Mouse (Mus musculus): ENCODE measurements around the gene Tomm40l.

The Tomm40l gene

DNA sequence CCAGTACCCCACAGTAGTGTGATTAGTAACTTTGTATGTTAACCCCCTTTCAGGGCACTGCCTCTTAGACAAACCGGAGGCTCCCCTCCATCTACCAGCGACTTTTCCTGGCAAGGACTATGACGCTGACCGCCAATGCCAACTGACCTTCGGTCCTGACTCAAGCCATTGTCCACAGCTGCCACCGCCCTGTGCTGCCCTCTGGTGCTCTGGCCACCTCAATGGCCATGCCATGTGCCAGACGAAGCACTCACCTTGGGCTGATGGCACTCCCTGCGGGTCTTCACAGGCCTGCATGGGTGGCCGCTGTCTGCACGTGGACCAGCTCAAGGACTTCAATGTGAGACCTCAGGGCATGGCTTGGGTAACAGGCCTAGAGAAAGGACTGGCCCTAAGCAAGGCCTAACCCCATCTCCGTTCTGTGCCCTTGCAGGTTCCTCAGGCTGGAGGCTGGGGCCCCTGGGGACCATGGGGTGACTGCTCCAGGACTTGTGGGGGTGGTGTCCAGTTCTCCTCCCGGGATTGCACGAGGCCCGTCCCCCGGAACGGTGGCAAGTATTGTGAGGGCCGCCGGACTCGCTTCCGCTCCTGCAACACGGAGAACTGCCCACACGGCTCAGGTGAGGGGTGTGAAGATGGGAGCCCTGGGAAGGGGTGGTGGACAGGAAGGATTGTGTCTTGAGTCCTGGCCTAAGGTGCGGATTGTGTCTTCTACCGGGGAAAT, 33.9 kb upstream of the Tomm40l start:
- Histone ChIP-seq H3K9me3 (ENCODE audit: low read length) (no peaks in the 10 kb centered on the region), H3K27me3 (ENCODE audit: insufficient read depth, low read length) (peaks cover 24% of the 10 kb centered on the region; the same call in 1 of the 2 replicates), H3K36me3 (ENCODE audit: insufficient read depth, low read length) (no peaks in the 10 kb centered on the region), H3K4me1 (replicated peaks; ENCODE audit: low read depth, low read length) (peaks cover 54% of the 10 kb centered on the region), H3K4me3 (replicated peaks; ENCODE audit: low read length) (peak overlapping the region; percentile 48)
- TF ChIP-seq POU5F1 (IDR thresholded peaks at IDR 0.05; ENCODE audit: borderline replicate concordance, low read length), result no peak
- no peak for TF ChIP-seq NANOG (IDR thresholded peaks at IDR 0.05; ENCODE audit: borderline replicate concordance, low read length)
- TF ChIP-seq CTCF (conservative IDR thresholded peaks at IDR 0.05; ENCODE audit: low read length), result no peak

DNA sequence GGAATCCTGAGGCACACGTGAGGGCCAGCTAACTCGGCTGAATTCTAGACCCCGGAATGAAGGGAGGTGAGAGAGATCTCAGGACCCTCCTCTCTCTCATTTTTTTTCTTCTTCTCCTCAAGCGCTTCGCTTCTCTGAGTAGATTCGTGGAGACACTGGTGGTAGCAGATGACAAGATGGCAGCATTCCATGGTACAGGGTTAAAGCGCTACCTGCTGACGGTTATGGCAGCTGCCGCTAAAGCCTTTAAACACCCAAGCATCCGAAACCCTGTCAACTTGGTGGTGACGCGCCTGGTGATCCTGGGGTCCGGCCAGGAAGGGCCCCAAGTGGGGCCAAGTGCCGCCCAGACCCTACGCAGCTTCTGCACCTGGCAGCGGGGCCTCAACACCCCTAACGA, 30.1 kb upstream of the Tomm40l start:
- Histone ChIP-seq H3K36me3 (ENCODE audit: insufficient read depth, low read length) (no peaks in the 10 kb centered on the region), H3K27me3 (ENCODE audit: insufficient read depth, low read length) (peaks cover 21% of the 10 kb centered on the region), H3K4me1 (replicated peaks; ENCODE audit: low read depth, low read length) (peaks cover 78% of the 10 kb centered on the region), H3K9me3 (ENCODE audit: low read length) (no peaks in the 10 kb centered on the region), H3K4me3 (replicated peaks; ENCODE audit: low read length) (peak overlapping the region; percentile 76)
- TF ChIP-seq CTCF (conservative IDR thresholded peaks at IDR 0.05; ENCODE audit: low read length), result no peak
- TF ChIP-seq NANOG (IDR thresholded peaks at IDR 0.05; ENCODE audit: borderline replicate concordance, low read length), result no peak
- TF ChIP-seq POU5F1 (IDR thresholded peaks at IDR 0.05; ENCODE audit: borderline replicate concordance, low read length), result no peak

DNA sequence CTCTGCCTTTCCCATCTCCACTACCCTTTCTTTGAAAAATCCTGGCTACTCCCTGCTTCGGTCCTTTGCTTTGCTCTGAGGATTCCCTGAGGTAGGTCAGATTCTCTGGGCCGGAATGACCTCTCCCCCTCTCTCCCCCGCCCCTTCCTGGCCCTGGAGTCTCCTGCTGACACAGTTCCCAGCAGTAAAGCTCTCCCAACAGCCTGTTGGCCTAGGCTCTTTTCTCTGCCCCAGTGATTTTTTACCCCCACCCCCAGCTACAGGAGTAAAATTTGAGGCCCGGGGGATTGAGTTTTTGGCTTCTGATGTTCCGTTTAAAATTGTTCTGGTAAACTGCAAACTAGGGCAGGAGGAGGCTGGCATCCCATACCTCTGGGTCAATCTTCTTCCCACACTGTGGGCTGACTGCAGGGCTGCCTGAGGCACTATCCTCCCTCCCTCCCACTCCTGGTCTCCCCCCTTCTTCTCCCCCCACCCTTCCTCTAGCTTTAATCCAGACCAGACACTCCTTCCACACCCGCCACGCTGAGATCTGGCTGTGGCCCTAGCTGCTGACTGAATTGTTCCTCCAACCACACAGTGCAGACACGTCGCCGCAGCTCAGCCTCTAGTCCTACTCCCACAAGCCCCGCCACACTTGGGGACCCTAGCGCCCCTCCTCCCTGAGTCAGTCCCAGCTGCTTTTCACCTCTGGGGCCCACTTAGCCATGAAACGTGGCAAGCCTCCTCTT, 29.4 kb upstream of the Tomm40l start:
- Histone ChIP-seq H3K4me3 (replicated peaks; ENCODE audit: low read length) (peak overlapping the region; percentile 76), H3K4me1 (replicated peaks; ENCODE audit: low read depth, low read length) (peaks cover 72% of the 10 kb centered on the region), H3K9me3 (ENCODE audit: low read length) (no peaks in the 10 kb centered on the region), H3K36me3 (ENCODE audit: insufficient read depth, low read length) (no peaks in the 10 kb centered on the region), H3K27me3 (ENCODE audit: insufficient read depth, low read length) (peaks cover 21% of the 10 kb centered on the region)
- TF ChIP-seq NANOG (IDR thresholded peaks at IDR 0.05; ENCODE audit: borderline replicate concordance, low read length) (no peak), CTCF (conservative IDR thresholded peaks at IDR 0.05; ENCODE audit: low read length) (no peak), POU5F1 (IDR thresholded peaks at IDR 0.05; ENCODE audit: borderline replicate concordance, low read length) (no peak)

DNA sequence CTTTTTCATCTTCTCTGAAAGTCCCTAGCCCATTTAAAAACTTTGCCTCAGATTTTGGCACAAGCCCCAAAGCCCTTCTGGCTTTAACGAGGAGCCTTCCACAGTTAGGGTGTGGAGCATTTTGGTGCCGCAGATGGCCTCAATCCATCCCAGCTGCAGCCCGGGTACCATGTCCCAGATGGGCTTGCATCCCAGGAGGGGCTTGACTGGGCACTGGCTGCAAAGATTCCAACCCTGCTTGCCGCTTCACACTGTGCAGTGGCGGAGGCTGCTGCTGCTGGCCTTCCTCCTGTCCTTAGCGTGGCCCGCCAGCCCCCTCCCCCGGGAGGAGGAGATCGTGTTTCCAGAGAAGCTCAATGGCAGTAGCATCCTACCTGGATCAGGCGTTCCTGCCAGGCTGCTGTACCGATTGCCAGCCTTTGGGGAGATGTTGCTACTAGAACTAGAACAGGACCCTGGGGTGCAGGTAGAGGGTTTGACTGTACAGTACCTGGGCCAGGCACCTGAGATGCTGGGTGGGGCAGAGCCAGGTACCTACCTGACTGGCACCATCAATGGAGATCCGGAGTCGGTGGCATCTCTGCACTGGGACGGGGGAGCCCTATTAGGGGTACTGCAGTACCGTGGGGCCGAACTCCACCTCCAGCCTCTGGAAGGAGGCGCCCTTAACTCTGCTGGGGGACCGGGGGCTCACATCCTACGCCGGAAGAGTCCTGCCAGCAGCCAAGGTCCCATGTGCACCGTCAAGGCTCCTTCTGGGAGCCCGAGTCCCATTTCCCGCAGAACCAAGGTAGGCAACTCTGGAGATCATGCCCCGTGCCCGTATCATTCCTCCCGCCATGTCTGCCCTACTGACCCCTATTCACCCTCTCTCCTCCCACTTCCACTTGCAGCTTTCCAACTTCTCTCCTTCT, 28.6 kb upstream of the Tomm40l start, which contains the start of gene Ndufs2:
Gene Ndufs2 (minus strand): TSS at position 709 of the 914 bp plus-strand sequence.
- TF ChIP-seq POU5F1 (IDR thresholded peaks at IDR 0.05; ENCODE audit: borderline replicate concordance, low read length) (no peak), CTCF (conservative IDR thresholded peaks at IDR 0.05; ENCODE audit: low read length) (no peak), NANOG (IDR thresholded peaks at IDR 0.05; ENCODE audit: borderline replicate concordance, low read length) (no peak)
- no peaks in the 10 kb centered on the region for H3K36me3 ChIP-seq (ENCODE audit: insufficient read depth, low read length)
- H3K27me3 ChIP-seq (ENCODE audit: insufficient read depth, low read length), result peaks cover 21% of the 10 kb centered on the region
- peaks cover 70% of the 10 kb centered on the region for H3K4me1 ChIP-seq (replicated peaks; ENCODE audit: low read depth, low read length)
- no peaks in the 10 kb centered on the region for H3K9me3 ChIP-seq (ENCODE audit: low read length)
- peak within 1 kb of the TSS; percentile 76 for H3K4me3 ChIP-seq (replicated peaks; ENCODE audit: low read length)

- H3K9me3 ChIP-seq (ENCODE audit: low read length), result no peaks in the 10 kb centered on the region
- peaks cover 5% of the 10 kb centered on the region for H3K36me3 ChIP-seq (ENCODE audit: insufficient read depth, low read length)
- H3K27me3 ChIP-seq (ENCODE audit: insufficient read depth, low read length), result peaks cover 21% of the 10 kb centered on the region
- H3K4me3 ChIP-seq (replicated peaks; ENCODE audit: low read length), result peak within 1 kb of the TSS; percentile 76
- peaks cover 76% of the 10 kb centered on the region for H3K4me1 ChIP-seq (replicated peaks; ENCODE audit: low read depth, low read length)
- TF ChIP-seq CTCF (conservative IDR thresholded peaks at IDR 0.05; ENCODE audit: low read length) (no peak), POU5F1 (IDR thresholded peaks at IDR 0.05; ENCODE audit: borderline replicate concordance, low read length) (no peak), NANOG (IDR thresholded peaks at IDR 0.05; ENCODE audit: borderline replicate concordance, low read length) (no peak)
Observed at GRCm38 (mm10) chr1:171249913-171250600, 27.7 kb upstream of the Tomm40l start, which contains the start of gene Adamts4. Gene Adamts4, plus strand, starts transcription at chr1:171250421.

DNA sequence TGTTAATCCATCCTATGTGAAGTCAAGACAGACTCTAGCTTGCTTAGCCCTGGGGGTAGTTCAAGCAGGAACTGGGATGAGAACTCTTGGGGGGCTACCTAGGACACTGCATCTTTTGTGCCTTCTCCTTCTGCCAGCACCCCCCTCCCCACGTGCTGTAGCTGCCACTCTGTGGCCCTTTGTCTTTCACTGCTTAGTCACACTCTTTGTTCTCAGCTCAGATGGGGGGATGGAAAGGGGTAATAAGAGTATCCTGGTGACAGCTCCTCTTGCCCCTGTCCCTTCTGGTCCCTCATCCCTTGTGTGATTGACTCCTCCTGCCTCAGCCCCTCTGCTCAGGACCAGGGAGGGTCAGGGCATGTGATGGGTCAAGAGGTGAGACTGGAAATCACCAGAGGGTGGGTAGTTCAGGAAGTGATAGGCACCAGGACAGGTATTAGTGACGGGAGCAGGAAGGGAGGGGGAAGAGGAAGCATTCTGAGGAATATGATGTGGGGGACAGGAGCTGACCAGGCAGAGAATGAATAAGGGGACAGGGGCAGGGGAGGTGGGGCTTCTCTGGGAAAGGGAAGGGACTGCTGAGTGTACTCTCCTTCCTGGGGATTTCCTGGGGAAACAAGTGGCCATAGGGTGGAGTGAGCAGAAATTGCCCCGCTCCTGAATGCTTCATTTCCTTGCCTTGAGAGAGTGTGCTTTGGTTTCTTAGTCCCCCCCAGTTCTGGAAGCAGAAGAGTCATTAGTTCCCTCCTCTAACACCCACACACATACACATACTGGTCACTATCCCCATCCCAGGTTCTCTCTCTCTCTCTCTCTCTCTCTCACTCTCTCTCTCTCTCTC, 26.3 kb upstream of the Tomm40l start:
- Histone ChIP-seq H3K4me1 (replicated peaks; ENCODE audit: low read depth, low read length) (peaks cover 78% of the 10 kb centered on the region), H3K27me3 (ENCODE audit: insufficient read depth, low read length) (peaks cover 15% of the 10 kb centered on the region), H3K9me3 (ENCODE audit: low read length) (no peaks in the 10 kb centered on the region), H3K36me3 (ENCODE audit: insufficient read depth, low read length) (peaks cover 15% of the 10 kb centered on the region), H3K4me3 (replicated peaks; ENCODE audit: low read length) (peak overlapping the region; percentile 91)
- TF ChIP-seq POU5F1 (IDR thresholded peaks at IDR 0.05; ENCODE audit: borderline replicate concordance, low read length) (no peak), NANOG (IDR thresholded peaks at IDR 0.05; ENCODE audit: borderline replicate concordance, low read length) (no peak), CTCF (conservative IDR thresholded peaks at IDR 0.05; ENCODE audit: low read length) (no peak)

- Histone ChIP-seq H3K4me1 (replicated peaks; ENCODE audit: low read depth, low read length) (peaks cover 75% of the 10 kb centered on the region), H3K36me3 (ENCODE audit: insufficient read depth, low read length) (peaks cover 22% of the 10 kb centered on the region), H3K27me3 (ENCODE audit: insufficient read depth, low read length) (peaks cover 12% of the 10 kb centered on the region; the same call in 1 of the 2 replicates), H3K9me3 (ENCODE audit: low read length) (no peaks in the 10 kb centered on the region), H3K4me3 (replicated peaks; ENCODE audit: low read length) (peak overlapping the region; percentile 91)
- TF ChIP-seq NANOG (IDR thresholded peaks at IDR 0.05; ENCODE audit: borderline replicate concordance, low read length) (no peak), POU5F1 (IDR thresholded peaks at IDR 0.05; ENCODE audit: borderline replicate concordance, low read length) (no peak), CTCF (conservative IDR thresholded peaks at IDR 0.05; ENCODE audit: low read length) (no peak)
Observed at GRCm38 (mm10) chr1:171247916-171248315, 25.6 kb upstream of the Tomm40l start.
